Mouse (Mus musculus): ENCODE results near the gene Nudt1. TPM values are rescaled to one million over a fixed set of nuclear protein-coding genes. Genes with fewer than 3 reads are reported as not detected.
A peak's percentile ranks its signal among the peaks of the same experiment; 100 is the strongest.
"Not testable (repeated sequence)": the region's sequence is repeated elsewhere in the genome, so short reads cannot be mapped to it uniquely, and the experiment has no call there.

The Nudt1 gene
- polyA plus RNA-seq, 1 experiment from 2014 or later: 57.4 TPM

- Histone ChIP-seq H3K27me3 (ENCODE audit: poor library complexity, severe bottlenecking) (no peaks in the 10 kb centered on the region), H3K4me1 (no peaks in the 10 kb centered on the region), H3K9me3 (no peaks in the 10 kb centered on the region), H3K27ac (no peak overlapping the region), H3K4me3 (no peak overlapping the region), H3K36me3 (replicated peaks) (peaks cover 89% of the 10 kb centered on the region)
- 96% methylated on average over 9 of the region's 9 CpGs for WGBS
- no peak for DNase-seq (ENCODE audit: extremely low spot score, low spot score)
Measured at GRCm38 (mm10) chr5:140349882-140350281, 28.4 kb downstream of the Nudt1 start.

- Histone ChIP-seq H3K27me3 (ENCODE audit: poor library complexity, severe bottlenecking) (no peaks in the 10 kb centered on the region), H3K9me3 (no peaks in the 10 kb centered on the region), H3K36me3 (replicated peaks) (peaks cover 90% of the 10 kb centered on the region), H3K4me3 (no peak overlapping the region), H3K4me1 (no peaks in the 10 kb centered on the region), H3K27ac (no peak overlapping the region)
- no peak for DNase-seq (ENCODE audit: extremely low spot score, low spot score)
- 96% methylated on average over 8 of the region's 8 CpGs for WGBS
Measured at GRCm38 (mm10) chr5:140350731-140351497, 29.5 kb downstream of the Nudt1 start.

DNA sequence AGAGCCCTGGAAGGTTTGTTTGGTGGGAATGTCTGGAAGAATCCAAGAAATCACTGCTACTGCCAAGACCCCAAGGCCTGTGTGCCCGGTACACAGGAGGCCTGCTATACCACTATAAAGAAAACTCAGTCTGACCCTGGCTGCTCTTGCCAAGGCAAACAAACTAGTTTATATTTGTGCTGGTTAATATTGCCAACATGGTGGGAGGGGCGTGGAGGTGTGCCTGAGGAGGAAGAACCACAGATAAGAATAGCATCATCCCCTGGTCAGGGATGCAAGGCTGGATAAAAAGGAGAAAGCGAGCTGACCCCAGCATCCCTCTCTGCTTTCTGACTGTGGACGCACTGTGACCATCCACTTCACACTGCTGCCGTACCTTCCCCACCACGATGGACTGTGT is 30.9 kb downstream of the Nudt1 start:
- H3K4me1 ChIP-seq: no peaks in the 10 kb centered on the region
- no peak overlapping the region for H3K27ac ChIP-seq
- no peak overlapping the region for H3K4me3 ChIP-seq
- no peaks in the 10 kb centered on the region for H3K27me3 ChIP-seq (ENCODE audit: poor library complexity, severe bottlenecking)
- DNase-seq (ENCODE audit: extremely low spot score, low spot score): no peak
- H3K9me3 ChIP-seq: no peaks in the 10 kb centered on the region
- WGBS: 98% methylated on average over 6 of the region's 6 CpGs
- peaks cover 90% of the 10 kb centered on the region for H3K36me3 ChIP-seq (replicated peaks)

DNA sequence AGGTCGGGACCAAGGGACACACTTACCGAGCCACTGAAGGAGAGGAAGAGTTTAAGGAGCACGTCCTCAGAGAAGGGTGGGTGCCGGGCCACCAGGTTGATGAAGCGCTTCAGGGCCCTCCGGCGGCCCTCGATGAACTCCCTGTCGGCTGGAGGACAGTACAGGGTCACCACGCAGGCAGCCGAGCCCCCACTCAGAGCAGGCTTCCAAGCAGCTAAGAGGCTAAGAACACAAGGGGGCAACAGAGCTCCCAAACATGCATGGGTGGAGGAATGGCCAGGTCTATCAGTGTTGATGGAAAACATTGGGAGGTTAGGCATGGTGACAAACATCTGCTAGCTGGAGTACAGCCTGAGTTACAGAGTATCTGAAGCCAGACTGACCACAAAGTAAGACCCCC is 34.5 kb downstream of the Nudt1 start:
- H3K27ac ChIP-seq: 0 out of 2 replicates have a peak overlapping the region, but pooled peaks have one; percentile 44
- 92% methylated on average over 11 of the region's 11 CpGs for WGBS
- H3K9me3 ChIP-seq: no peaks in the 10 kb centered on the region
- no peaks in the 10 kb centered on the region for H3K27me3 ChIP-seq (ENCODE audit: poor library complexity, severe bottlenecking)
- H3K4me3 ChIP-seq: no peak overlapping the region
- peaks cover 88% of the 10 kb centered on the region for H3K36me3 ChIP-seq (replicated peaks)
- H3K4me1 ChIP-seq: no peaks in the 10 kb centered on the region
- no peak for DNase-seq (ENCODE audit: extremely low spot score, low spot score)

DNA sequence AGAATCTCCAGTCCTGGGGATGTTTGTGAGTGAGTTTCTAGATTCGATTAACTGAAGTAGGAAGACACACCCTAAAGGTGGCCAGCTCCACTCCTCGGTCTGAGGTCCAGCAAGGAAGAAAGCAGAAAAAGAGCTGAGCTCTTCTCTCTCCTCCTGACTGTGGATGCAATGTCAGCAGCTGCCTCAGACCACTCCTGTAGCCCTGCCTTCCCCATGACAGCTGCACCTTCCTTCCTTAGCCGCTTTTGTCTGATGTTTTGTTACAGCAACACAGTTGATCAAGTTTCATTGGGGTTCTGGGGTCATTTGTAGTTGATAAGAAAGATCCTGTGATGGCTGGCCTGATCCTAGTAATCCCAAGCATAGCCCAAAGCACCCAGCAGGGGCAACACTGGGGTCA is 36.0 kb downstream of the Nudt1 start:
- H3K4me1 ChIP-seq: 0 out of 2 replicates have a peak, but pooled peaks cover 4% of the 10 kb centered on the region
- WGBS: 100% methylated on average over 3 of the region's 3 CpGs
- DNase-seq (ENCODE audit: extremely low spot score, low spot score): no peak
- peaks cover 73% of the 10 kb centered on the region for H3K36me3 ChIP-seq (replicated peaks)
- no peak overlapping the region for H3K4me3 ChIP-seq
- H3K27ac ChIP-seq: no peak overlapping the region
- H3K9me3 ChIP-seq: no peaks in the 10 kb centered on the region
- H3K27me3 ChIP-seq (ENCODE audit: poor library complexity, severe bottlenecking): no peaks in the 10 kb centered on the region

- H3K9me3 ChIP-seq: peaks cover 6% of the 10 kb centered on the region; the same call in 1 of the 2 replicates
- peaks cover 60% of the 10 kb centered on the region for H3K36me3 ChIP-seq (replicated peaks)
- H3K27me3 ChIP-seq (ENCODE audit: poor library complexity, severe bottlenecking): no peaks in the 10 kb centered on the region
- 78% methylated on average over 14 of the region's 14 CpGs for WGBS
- no peak overlapping the region for H3K27ac ChIP-seq
- 0 out of 2 replicates have a peak, but pooled peaks cover 4% of the 10 kb centered on the region for H3K4me1 ChIP-seq
- H3K4me3 ChIP-seq: no peak overlapping the region
- no peak for DNase-seq (ENCODE audit: extremely low spot score, low spot score)
Measured at GRCm38 (mm10) chr5:140359930-140360674, 38.6 kb downstream of the Nudt1 start.

DNA sequence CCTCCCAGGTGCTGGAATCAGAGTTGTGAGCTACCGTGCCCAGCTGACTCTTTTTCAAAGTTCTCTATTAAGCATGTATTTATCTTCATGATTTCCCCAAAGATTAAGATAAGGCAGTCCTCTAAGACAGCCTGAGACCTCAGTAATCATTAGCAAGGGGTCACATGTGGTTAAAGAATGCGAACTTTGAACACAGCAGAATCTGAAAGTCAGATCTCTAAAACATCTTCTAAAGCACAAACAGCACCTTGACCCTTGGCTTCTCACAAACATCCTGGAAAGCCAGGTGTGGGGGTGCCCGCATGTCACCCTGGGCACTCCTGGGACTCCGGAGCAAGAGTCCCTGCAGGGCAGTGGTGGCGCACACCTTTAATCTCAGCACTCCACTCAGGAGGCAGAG is 43.0 kb downstream of the Nudt1 start:
- H3K27me3 ChIP-seq (ENCODE audit: poor library complexity, severe bottlenecking): no peaks in the 10 kb centered on the region
- no peak overlapping the region for H3K27ac ChIP-seq
- H3K9me3 ChIP-seq: peaks cover 6% of the 10 kb centered on the region; the same call in 1 of the 2 replicates
- H3K4me3 ChIP-seq: no peak overlapping the region
- no peak for DNase-seq (ENCODE audit: extremely low spot score, low spot score)
- peaks cover 36% of the 10 kb centered on the region for H3K36me3 ChIP-seq (replicated peaks)
- 96% methylated on average over 5 of the region's 5 CpGs for WGBS
- 0 out of 2 replicates have a peak, but pooled peaks cover 4% of the 10 kb centered on the region for H3K4me1 ChIP-seq

DNA sequence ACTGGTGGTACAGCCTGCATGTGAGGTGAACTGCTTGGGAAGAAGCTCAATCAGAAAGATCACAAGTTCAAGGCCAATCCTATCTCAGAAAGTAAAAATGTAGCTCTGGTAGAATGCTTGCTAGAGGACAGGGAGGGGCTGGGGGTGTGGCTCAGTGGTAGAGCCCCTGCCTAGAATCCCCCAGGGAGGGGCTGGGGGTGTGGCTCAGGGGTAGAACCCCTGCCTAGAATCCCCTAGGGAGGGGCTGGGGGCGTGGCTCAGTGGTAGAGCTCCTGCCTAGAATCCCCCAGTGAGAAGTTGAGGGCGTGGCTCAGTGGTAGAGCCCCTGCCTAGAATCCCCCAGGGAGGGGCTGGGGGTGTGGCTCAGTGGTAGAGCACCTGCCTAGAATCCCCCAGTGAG is 46.7 kb downstream of the Nudt1 start:
- H3K4me3 ChIP-seq; H3K27me3 ChIP-seq (ENCODE audit: poor library complexity, severe bottlenecking); H3K27ac ChIP-seq; H3K4me1 ChIP-seq; H3K9me3 ChIP-seq; DNase-seq (ENCODE audit: extremely low spot score, low spot score): not testable (repeated sequence)
- WGBS: 94% methylated on average over 2 of the region's 2 CpGs
- peaks cover 27% of the 10 kb centered on the region for H3K36me3 ChIP-seq (replicated peaks)

- Histone ChIP-seq H3K9me3 (no peaks in the 10 kb centered on the region), H3K4me3 (no peak overlapping the region), H3K27me3 (ENCODE audit: poor library complexity, severe bottlenecking) (no peaks in the 10 kb centered on the region), H3K27ac (no peak overlapping the region), H3K4me1 (peaks cover 6% of the 10 kb centered on the region), H3K36me3 (replicated peaks) (peaks cover 19% of the 10 kb centered on the region)
- 94% methylated on average over 4 of the region's 4 CpGs for WGBS
- no peak for DNase-seq (ENCODE audit: extremely low spot score, low spot score)
Measured at GRCm38 (mm10) chr5:140368926-140369325, 47.5 kb downstream of the Nudt1 start.

- H3K27ac ChIP-seq: no peak overlapping the region
- no peak overlapping the region for H3K4me3 ChIP-seq
- no peaks in the 10 kb centered on the region for H3K9me3 ChIP-seq
- no peaks in the 10 kb centered on the region for H3K27me3 ChIP-seq (ENCODE audit: poor library complexity, severe bottlenecking)
- H3K4me1 ChIP-seq: peaks cover 11% of the 10 kb centered on the region
- no peak for DNase-seq (ENCODE audit: extremely low spot score, low spot score)
- H3K36me3 ChIP-seq (replicated peaks): peaks cover 18% of the 10 kb centered on the region
- 96% methylated on average over 2 of the region's 2 CpGs for WGBS
Measured at GRCm38 (mm10) chr5:140369466-140369865, 48.0 kb downstream of the Nudt1 start.

DNA sequence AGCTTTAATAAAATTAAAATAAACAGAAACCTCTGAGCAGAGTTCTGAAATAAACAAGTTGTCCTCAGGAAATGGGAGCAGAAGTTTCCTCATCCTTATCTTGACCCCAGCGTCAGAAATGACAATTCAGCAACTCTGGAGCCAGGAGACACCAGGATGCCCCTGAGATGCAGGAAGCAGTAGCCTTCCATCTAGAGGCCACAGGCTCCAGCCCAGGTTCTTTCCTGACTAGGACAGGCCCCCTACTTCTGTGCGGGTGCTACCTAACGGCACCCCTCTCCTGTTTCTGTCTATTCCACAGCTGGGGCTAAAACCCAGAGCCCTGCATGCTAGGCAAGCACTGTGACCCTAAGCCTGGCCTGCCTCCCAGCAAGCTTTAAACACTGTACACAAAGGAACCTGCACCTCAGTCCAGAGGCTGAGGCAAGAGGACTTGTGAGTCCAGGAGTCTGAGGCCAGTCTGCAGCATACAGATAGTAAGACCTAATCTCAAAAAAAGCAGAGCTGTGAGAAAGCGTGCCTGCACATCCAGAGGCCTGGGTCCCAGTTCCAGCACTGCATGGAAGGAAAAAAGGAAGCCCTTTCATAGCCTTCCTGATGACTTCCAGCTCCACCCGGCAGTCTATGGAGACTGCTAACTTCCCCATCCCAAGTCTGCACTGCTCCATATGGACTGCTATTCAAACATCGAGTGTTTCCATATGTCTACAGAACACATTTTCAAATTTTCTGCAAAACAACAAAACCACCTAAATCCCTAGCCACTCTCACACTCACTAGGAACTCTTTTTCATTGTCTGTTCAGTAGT is 49.2 kb downstream of the Nudt1 start:
- WGBS: 87% methylated on average over 6 of the region's 6 CpGs
- no peak for DNase-seq (ENCODE audit: extremely low spot score, low spot score)
- Histone ChIP-seq H3K4me3 (no peak overlapping the region), H3K9me3 (no peaks in the 10 kb centered on the region), H3K4me1 (peaks cover 12% of the 10 kb centered on the region), H3K27me3 (ENCODE audit: poor library complexity, severe bottlenecking) (no peaks in the 10 kb centered on the region), H3K27ac (no peak overlapping the region), H3K36me3 (replicated peaks) (peaks cover 9% of the 10 kb centered on the region)

- no peak overlapping the region for H3K27ac ChIP-seq
- no peaks in the 10 kb centered on the region; the same call in none of the 2 replicates for H3K36me3 ChIP-seq (replicated peaks)
- no peaks in the 10 kb centered on the region for H3K27me3 ChIP-seq (ENCODE audit: poor library complexity, severe bottlenecking)
- peaks cover 12% of the 10 kb centered on the region for H3K4me1 ChIP-seq
- 87% methylated on average over 3 of the region's 3 CpGs for WGBS
- H3K9me3 ChIP-seq: no peaks in the 10 kb centered on the region
- DNase-seq (ENCODE audit: extremely low spot score, low spot score): no peak
- no peak overlapping the region for H3K4me3 ChIP-seq
Measured at GRCm38 (mm10) chr5:140371671-140372070, 50.2 kb downstream of the Nudt1 start.

Data from forebrain, embryonic 10.5 days (tissue).